Comparison of ENCODE assay signal across 8 mouse cellular contexts in genomic region chr1:12398146-12398884, GRCm38 (mm10).
DNase-seq lines count a peak whose midpoint lies in the region; ATAC-seq lines count a peak whose summit lies in the region.

No protein-coding gene starts in this region.

- no peak overlapping the region for H3K4me2 ChIP-seq in hindbrain, embryonic 14.5 days (replicated peaks)
- no peak overlapping the region for H3K4me2 ChIP-seq in hindbrain, embryonic 12.5 days (replicated peaks)

- H3K4me1 ChIP-seq in hindbrain, embryonic 10.5 days (replicated peaks), result peaks cover 10% of the 10 kb centered on the region
- H3K4me1 ChIP-seq in hindbrain, embryonic 14.5 days (replicated peaks; ENCODE audit: control insufficient read depth, insufficient read depth, low read length), result no peaks in the 10 kb centered on the region
- H3K4me1 ChIP-seq in hindbrain, embryonic 12.5 days, result peaks cover 9% of the 10 kb centered on the region

- no peaks in the 10 kb centered on the region for H3K36me3 ChIP-seq in hindbrain, embryonic 10.5 days
- H3K36me3 ChIP-seq in hindbrain, embryonic 14.5 days (replicated peaks; ENCODE audit: control insufficient read depth, insufficient read depth), result no peaks in the 10 kb centered on the region
- no peaks in the 10 kb centered on the region for H3K36me3 ChIP-seq in hindbrain, embryonic 12.5 days

- ATAC-seq in hindbrain, embryonic 14.5 days (ENCODE audit: low FRiP score), result no peak
- ATAC-seq in hindbrain, embryonic 12.5 days (ENCODE audit: low FRiP score), result peak; percentile 63; the same call in 1 of the 2 replicates

- H3K27me3 ChIP-seq in hindbrain, embryonic 10.5 days (ENCODE audit: insufficient read depth, poor library complexity, severe bottlenecking), result no peaks in the 10 kb centered on the region
- H3K27me3 ChIP-seq in hindbrain, embryonic 14.5 days (ENCODE audit: control insufficient read depth, insufficient read depth, low read length), result no peaks in the 10 kb centered on the region
- H3K27me3 ChIP-seq in hindbrain, embryonic 12.5 days, result no peaks in the 10 kb centered on the region

- DNase-seq in hindbrain, embryonic 10.5 days (ENCODE audit: low spot score), result peak; percentile 36
- no peak for DNase-seq in hindbrain, embryonic 14.5 days (ENCODE audit: low spot score)
- peak; percentile 72 for DNase-seq in embryo, embryonic 11 days
- DNase-seq in lung, postnatal 14 days, result peak; percentile 23
- DNase-seq in thymus, postnatal 25 days, result no peak
- no peak for DNase-seq in layer of hippocampus, adult 8-10 months (ENCODE audit: low spot score in 2 of 2)
- no peak for DNase-seq in cerebellum, adult 8-10 months

- H3K9ac ChIP-seq in hindbrain, embryonic 14.5 days, result no peak overlapping the region
- H3K9ac ChIP-seq in hindbrain, embryonic 12.5 days, result no peak overlapping the region

- 27% methylated on average over 7 of the region's 7 CpGs for WGBS in hindbrain, embryonic 10.5 days
- 19% methylated on average over 7 of the region's 7 CpGs for WGBS in hindbrain, embryonic 14.5 days
- 12% methylated on average over 7 of the region's 7 CpGs for WGBS in hindbrain, embryonic 12.5 days

- no peak overlapping the region for H3K4me3 ChIP-seq in hindbrain, embryonic 10.5 days
- H3K4me3 ChIP-seq in hindbrain, embryonic 14.5 days (replicated peaks; ENCODE audit: low read length), result no peak overlapping the region
- H3K4me3 ChIP-seq in hindbrain, embryonic 12.5 days, result no peak overlapping the region

- H3K9me3 ChIP-seq in hindbrain, embryonic 10.5 days, result 0 out of 2 replicates have a peak, but pooled peaks cover 6% of the 10 kb centered on the region
- no peaks in the 10 kb centered on the region for H3K9me3 ChIP-seq in hindbrain, embryonic 14.5 days (ENCODE audit: control insufficient read depth, low read length)
- no peaks in the 10 kb centered on the region for H3K9me3 ChIP-seq in hindbrain, embryonic 12.5 days (replicated peaks)

- peak overlapping the region; percentile 71 for H3K27ac ChIP-seq in hindbrain, embryonic 10.5 days
- no peak overlapping the region for H3K27ac ChIP-seq in hindbrain, embryonic 14.5 days
- peak overlapping the region; percentile 35; the same call in 1 of the 2 replicates for H3K27ac ChIP-seq in hindbrain, embryonic 12.5 days

Comparison
In these comparisons a context has a peak if more than half of its experiments do, and no peak if none do; other contexts are left out.
1. DNase-seq: peak in hindbrain, embryonic 10.5 days (single experiment), embryo, embryonic 11 days (single experiment) and lung, postnatal 14 days (single experiment); none in hindbrain, embryonic 14.5 days (single experiment), thymus, postnatal 25 days (single experiment), layer of hippocampus, adult 8-10 months (0 of 2) and cerebellum, adult 8-10 months (single experiment).